Mouse (Mus musculus) limb, embryonic 14.5 days (tissue): ENCODE data around the gene Fam107a. TPM values are rescaled to one million over a fixed set of nuclear protein-coding genes. Genes with fewer than 3 reads are reported as not detected.

ENCODE experiments used
- ATAC-seq: fragments of 200-750 bp; cut with Nextera tagmentation; 2 replicates; pipeline ENCODE4 v1.8.0; 2017; ENCODE audit warnings: low read depth, moderate number of reproducible peaks, moderate TSS enrichment; ENCODE audit not compliant: low FRiP score
- DNase-seq: peaks from one replicate; pipeline ENCODE4 v3.0.0-alpha.2; 2015; ENCODE audit warnings: low spot score
- H3K27ac ChIP-seq: fragments of 300-500 bp; sonication (generic); replicated peaks from 2 replicates; pipeline ENCODE4 v1.5.1; 2014; ENCODE audit warnings: low read depth, mild to moderate bottlenecking, low read length, moderate library complexity, mixed read lengths
- H3K27me3 ChIP-seq: fragments of 300-500 bp; sonication (generic); 2 replicates; pipeline ENCODE4 v1.6.1; 2014; ENCODE audit warnings: low read length, mixed read lengths; ENCODE audit not compliant: control insufficient read depth, insufficient read depth
- H3K36me3 ChIP-seq: fragments of 300-500 bp; sonication (generic); 2 replicates; pipeline ENCODE4 v1.6.1; 2014; ENCODE audit warnings: mild to moderate bottlenecking, low read length, moderate library complexity, mixed read lengths; ENCODE audit not compliant: control insufficient read depth, insufficient read depth
- H3K4me1 ChIP-seq: fragments of 300-500 bp; sonication (generic); 2 replicates; pipeline ENCODE4 v1.6.1; 2014; ENCODE audit warnings: antibody characterized with exemption, low read length, mixed read lengths; ENCODE audit not compliant: control insufficient read depth, insufficient read depth
- H3K4me2 ChIP-seq: fragments of 300-500 bp; sonication (generic); replicated peaks from 2 replicates; pipeline ENCODE4 v1.6.1; 2014; ENCODE audit warnings: low read depth, mild to moderate bottlenecking, low read length, moderate library complexity; ENCODE audit not compliant: severe bottlenecking
- H3K4me3 ChIP-seq: fragments of 300-500 bp; sonication (generic); replicated peaks from 2 replicates; pipeline ENCODE4 v1.5.1; 2014; ENCODE audit warnings: low read length
- H3K9ac ChIP-seq: fragments of 300-500 bp; sonication (generic); 2 replicates; pipeline ENCODE4 v1.6.1; 2014; ENCODE audit warnings: mild to moderate bottlenecking, low read depth, low read length, moderate library complexity; ENCODE audit not compliant: severe bottlenecking
- H3K9me3 ChIP-seq: fragments of 300-500 bp; sonication (generic); 2 replicates; pipeline ENCODE4 v1.6.1; 2016; ENCODE audit warnings: low read length; ENCODE audit not compliant: control insufficient read depth
- POLR2A ChIP-seq: fragments of 200-500 bp; IDR thresholded peaks from 2 replicates; pipeline ENCODE4 v1.8.0; 2012; ENCODE audit warnings: inconsistent platforms, mild to moderate bottlenecking, moderate library complexity, borderline replicate concordance; ENCODE audit not compliant: insufficient read depth, insufficient read length; ENCODE audit errors: extremely low read depth
- WGBS: fragments of 180-500 bp; shearing (Covaris S2); extraction: QIAGEN DNeasy Blood & Tissue Kit; methylation state at CpG from one replicate; pipeline ENCODE4 v1.1.7; 2014; 5-methylcytosine and 5-hydroxymethylcytosine counted together
- polyA plus RNA-seq, 2 experiments: library from polyadenylated mRNA; depleted of rRNA in 1 of 2; stranded (reverse) in 1 of 2; unstranded in 1 of 2; fragments of >200 nt; fragmentation: Nextera tagmentation in 1 of 2; extraction: Ambion mirVana in 1 of 2; gene quantifications; 2 replicates each; pipeline versions ENCODE4 v1.2.1 to v1.2.3; 2012 to 2014

The Fam107a gene
- polyA plus RNA-seq, 2 experiments = 0.11 to 1.0 TPM

GRCm38 (mm10) chr14:8348927-8349326, 31.1 kb upstream of the Fam107a start:
- Histone ChIP-seq H3K9ac (no peak overlapping the region), H3K4me2 (no peak overlapping the region), H3K4me1 (no peaks in the 10 kb centered on the region), H3K27me3 (no peaks in the 10 kb centered on the region), H3K9me3 (no peaks in the 10 kb centered on the region), H3K27ac (no peak overlapping the region), H3K36me3 (no peaks in the 10 kb centered on the region), H3K4me3 (no peak overlapping the region)
- WGBS = 72% methylated on average over 9 of the region's 9 CpGs
- DNase-seq (no peak), ATAC-seq (no peak)
- TF ChIP-seq POLR2A = no peak

GRCm38 (mm10) chr14:8346255-8346997, 28.6 kb upstream of the Fam107a start:
- Histone ChIP-seq H3K27ac (no peak overlapping the region), H3K4me1 (no peaks in the 10 kb centered on the region), H3K27me3 (no peaks in the 10 kb centered on the region), H3K4me3 (no peak overlapping the region), H3K9ac (no peak overlapping the region), H3K9me3 (no peaks in the 10 kb centered on the region), H3K4me2 (no peak overlapping the region), H3K36me3 (no peaks in the 10 kb centered on the region)
- no peak for TF ChIP-seq POLR2A
- ATAC-seq = peak; percentile 56; the same call in 1 of the 2 replicates
- WGBS = 24% methylated on average over 7 of the region's 7 CpGs
- peak; percentile 63 for DNase-seq

GRCm38 (mm10) chr14:8345566-8345965, 27.7 kb upstream of the Fam107a start:
- Histone ChIP-seq H3K27me3 (no peaks in the 10 kb centered on the region), H3K9me3 (no peaks in the 10 kb centered on the region), H3K4me3 (no peak overlapping the region), H3K36me3 (no peaks in the 10 kb centered on the region), H3K9ac (no peak overlapping the region), H3K27ac (no peak overlapping the region), H3K4me2 (no peak overlapping the region), H3K4me1 (no peaks in the 10 kb centered on the region)
- 66% methylated on average over 4 of the region's 4 CpGs for WGBS
- no peak for TF ChIP-seq POLR2A
- ATAC-seq (no peak), DNase-seq (no peak)

GRCm38 (mm10) chr14:8342509-8343106, 24.8 kb upstream of the Fam107a start:
- ATAC-seq = no peak
- no peak for TF ChIP-seq POLR2A
- Histone ChIP-seq H3K27ac (no peak overlapping the region), H3K9me3 (no peaks in the 10 kb centered on the region), H3K36me3 (no peaks in the 10 kb centered on the region), H3K9ac (no peak overlapping the region), H3K4me3 (no peak overlapping the region), H3K4me2 (no peak overlapping the region), H3K4me1 (no peaks in the 10 kb centered on the region), H3K27me3 (no peaks in the 10 kb centered on the region)
- DNase-seq = no peak
- WGBS = 71% methylated on average over 4 of the region's 5 CpGs

- no peak for DNase-seq
- no peaks in the 10 kb centered on the region for H3K27me3 ChIP-seq
- no peak for TF ChIP-seq POLR2A
- H3K4me2 ChIP-seq = no peak overlapping the region
- no peaks in the 10 kb centered on the region for H3K36me3 ChIP-seq
- ATAC-seq = no peak
- no peak overlapping the region for H3K9ac ChIP-seq
- H3K4me3 ChIP-seq = no peak overlapping the region
- H3K27ac ChIP-seq = no peak overlapping the region
- no peaks in the 10 kb centered on the region for H3K4me1 ChIP-seq
- 58% methylated on average over 4 of the region's 4 CpGs for WGBS
- no peaks in the 10 kb centered on the region for H3K9me3 ChIP-seq
Observed at GRCm38 (mm10) chr14:8340226-8340625, 22.4 kb upstream of the Fam107a start.
